Mouse (Mus musculus): ENCODE measurements around the gene Ppm1n.

- no peak for TF ChIP-seq CTCF (IDR thresholded peaks at IDR 0.05; ENCODE audit: borderline replicate concordance, insufficient read depth, low read length)
- TF ChIP-seq POLR2A (IDR thresholded peaks at IDR 0.05; ENCODE audit: low read depth, low read length), result no peak
Measured at GRCm38 (mm10) chr7:19247511-19247910, 32.4 kb downstream of the Ppm1n start.

All from embryonic fibroblast, embryonic 13.5 days (primary cell).